Mouse (Mus musculus): ENCODE data around the gene Hexa.
A peak's percentile ranks its signal among the peaks of the same experiment; 100 is the strongest.

Gene Hexa

DNA sequence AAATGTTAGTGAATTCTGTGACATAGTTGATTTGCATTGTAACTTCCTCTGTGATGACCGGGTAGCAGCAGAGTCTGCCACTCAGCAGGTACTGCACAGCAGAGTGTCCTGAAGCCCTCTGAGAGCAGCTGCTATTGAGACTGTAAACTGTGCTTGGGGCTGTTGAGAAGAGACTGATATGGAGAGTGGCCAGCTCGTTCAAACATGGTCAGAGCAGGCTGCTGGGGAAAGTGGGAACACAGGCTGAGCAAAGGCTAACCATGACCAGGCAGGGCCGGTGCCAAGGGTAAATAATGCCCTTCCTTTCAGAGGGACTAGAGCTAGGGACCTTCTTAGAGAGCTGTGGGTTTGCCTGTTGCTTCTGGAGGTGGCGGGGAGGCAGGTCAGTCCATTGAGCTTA is 14.4 kb downstream of the Hexa start:
- DNase-seq (ENCODE audit: low spot score), result no peak

DNA sequence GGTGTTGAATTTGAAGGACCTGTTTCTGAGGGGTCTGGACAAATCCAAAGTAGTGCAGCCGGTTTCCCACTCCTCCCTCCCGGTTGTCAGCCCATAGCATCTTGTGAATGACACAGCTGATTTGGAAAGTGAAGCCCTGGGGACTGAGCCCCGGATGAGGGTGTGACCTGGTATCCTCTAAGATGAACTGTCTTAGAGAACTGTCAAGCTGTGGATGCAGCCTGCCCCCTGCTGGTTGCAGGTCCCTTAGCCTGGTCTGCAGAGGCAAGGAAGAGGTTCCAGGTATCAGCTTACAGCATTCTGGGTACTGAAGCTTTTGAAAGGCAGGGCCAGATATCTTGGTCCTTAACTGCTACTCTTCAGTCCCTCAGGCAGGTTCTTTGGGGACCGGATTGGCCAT is 26.3 kb downstream of the Hexa start:
- peak; percentile 80 for DNase-seq (ENCODE audit: low spot score)

DNA sequence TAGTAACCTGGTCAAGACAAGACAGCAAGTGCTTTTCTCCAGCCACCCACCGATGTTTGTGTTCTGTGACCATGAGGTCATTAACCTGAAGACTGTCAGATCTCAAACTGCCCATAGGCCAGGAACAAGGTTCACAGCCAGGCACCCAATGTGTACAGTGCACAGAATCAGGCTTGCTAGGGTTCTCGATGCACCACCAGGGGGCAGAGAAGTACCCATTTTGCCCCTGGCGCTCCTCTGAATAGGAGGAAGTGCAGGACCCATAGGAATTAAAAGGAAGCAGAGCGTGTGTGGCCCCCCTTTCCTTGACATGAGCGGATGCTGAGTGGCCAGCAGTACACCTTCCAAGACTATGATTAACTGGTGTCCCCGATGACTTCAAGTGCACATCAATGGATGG is 27.8 kb downstream of the Hexa start:
- DNase-seq (ENCODE audit: low spot score), result peak; percentile 73

DNA sequence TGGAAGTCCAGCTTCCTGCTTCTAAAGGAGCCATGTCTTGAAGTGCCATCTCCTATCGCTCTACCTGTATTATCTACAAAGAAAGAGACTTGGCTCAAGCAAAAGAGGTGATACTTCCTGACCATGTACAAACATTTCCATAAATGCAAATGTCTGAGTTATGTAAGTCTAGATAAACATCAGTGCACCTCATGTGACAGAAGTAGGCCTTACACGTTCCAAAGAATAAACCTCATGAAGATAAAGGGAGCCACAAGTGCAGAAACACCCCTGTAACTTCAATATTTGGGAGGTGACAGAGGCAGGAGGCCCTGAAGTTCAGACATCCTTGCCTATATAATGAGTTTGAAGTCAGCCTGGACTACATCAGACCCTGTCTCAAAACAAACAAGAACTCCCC is 32.5 kb downstream of the Hexa start:
- DNase-seq (ENCODE audit: low spot score), result no peak

DNA sequence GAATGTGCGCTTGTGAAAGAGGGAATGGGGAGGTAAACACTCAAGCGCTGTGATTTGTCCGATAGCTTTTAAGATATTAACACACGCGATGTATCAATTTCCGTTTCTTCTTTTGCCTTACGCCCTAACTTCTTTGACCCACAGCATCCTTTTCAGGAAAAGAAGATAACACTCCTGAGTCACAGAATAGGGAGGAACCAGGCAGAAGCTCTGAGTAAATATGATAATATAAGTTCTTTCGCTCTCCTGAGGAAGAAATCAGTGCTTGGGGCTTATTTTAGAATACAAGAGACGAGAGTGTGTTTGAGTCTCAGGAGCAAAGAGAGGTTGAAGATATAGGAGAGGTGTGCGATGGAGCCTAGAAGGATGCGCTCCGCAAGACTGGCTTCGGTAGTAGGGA is 38.1 kb downstream of the Hexa start:
- DNase-seq (ENCODE audit: low spot score), result no peak

DNA sequence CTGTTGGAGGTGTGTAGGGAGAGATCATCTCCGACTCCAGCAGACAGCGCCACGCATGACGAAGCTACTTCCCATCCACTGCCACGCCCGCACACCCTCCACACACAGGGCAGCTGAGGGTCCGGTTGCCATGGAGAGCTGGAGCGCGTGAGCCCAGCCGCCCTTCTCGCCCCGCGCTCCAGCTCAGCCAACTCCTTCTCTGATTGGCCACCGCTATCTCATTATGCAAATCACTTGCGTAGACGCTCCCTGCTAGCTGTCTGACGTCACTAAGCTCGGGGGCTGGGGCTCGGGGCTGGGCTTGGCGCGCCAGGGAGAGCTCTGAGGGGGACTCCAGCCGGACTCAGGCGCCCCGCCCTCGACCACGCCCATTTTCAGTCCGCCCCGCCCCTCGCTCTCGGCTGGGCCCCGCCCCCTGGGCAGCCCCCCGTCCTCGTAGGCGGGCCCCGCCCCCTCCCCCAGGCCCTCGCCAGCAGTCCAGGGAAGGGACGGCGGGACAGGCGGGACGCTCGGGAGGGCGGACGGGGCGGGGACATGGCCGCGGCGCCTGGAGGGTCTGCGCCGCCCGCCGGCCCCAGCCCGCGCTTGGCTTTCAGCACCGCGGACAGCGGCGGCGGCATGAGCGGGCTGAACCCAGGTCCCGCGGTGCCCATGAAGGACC is 38.6 kb downstream of the Hexa start, which contains the start of gene Celf6:
TSS of gene Celf6 (plus strand) at position 74 of the 661 bp plus-strand sequence.
- DNase-seq (ENCODE audit: low spot score), result peak; percentile 90

DNA sequence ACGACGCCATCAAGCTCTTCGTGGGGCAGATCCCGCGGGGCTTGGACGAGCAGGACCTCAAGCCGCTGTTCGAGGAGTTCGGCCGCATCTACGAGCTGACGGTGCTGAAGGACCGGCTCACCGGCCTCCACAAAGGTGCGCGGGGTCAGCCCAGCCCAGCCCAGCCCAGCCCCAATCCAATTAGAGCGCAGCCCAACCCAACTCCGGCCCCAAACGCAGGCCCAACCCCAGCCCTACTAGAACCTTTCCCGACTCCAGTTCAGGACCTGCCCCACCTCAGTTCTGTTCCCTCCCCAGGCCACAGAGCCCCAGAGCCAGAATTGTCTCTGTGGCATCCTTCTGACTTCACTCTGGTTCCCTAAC is 39.1 kb downstream of the Hexa start:
- no peak for DNase-seq (ENCODE audit: low spot score)

DNA sequence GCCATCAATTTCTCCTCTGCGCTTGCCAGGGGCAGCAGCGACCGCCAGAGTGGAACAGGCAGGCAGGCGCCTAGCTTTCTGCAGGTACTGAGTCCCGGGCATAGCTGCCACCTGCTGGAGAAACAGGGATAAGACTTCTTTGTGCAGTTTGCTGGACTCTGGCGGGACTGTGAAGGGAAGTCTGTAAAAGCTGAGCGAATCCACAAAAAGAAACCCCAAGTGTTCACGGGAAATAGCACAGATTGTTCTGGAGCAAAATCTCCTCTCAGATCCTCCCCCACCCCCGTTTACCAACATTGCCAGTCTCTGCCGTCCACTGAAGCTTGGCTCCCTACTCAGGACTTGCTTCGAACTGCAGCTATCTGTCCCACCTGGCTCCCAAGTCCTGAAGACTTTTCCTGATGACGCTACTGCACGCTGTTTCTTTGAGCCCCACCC is 45.5 kb downstream of the Hexa start:
- peak; percentile 87 for DNase-seq (ENCODE audit: low spot score)

DNA sequence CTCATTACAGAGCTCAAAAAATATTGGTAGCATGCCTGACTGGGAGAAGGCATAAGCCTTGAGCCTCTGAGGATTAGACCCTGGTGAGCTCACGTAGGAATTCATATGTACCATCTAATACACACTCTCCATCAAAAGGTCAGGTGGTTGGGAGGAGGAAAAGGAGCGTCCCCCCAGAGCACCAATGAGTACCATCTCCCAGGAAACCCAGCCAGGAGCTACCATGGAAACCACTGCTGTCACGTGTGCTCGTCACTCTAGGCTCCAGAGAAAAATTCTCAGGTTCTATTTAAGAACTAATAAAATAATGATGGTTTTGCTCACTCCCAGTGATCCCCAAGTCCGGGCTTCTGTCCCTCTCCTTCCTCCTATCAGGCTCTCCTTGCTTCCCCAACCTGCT is 48.9 kb downstream of the Hexa start:
- peak; percentile 58 for DNase-seq (ENCODE audit: low spot score)

DNA sequence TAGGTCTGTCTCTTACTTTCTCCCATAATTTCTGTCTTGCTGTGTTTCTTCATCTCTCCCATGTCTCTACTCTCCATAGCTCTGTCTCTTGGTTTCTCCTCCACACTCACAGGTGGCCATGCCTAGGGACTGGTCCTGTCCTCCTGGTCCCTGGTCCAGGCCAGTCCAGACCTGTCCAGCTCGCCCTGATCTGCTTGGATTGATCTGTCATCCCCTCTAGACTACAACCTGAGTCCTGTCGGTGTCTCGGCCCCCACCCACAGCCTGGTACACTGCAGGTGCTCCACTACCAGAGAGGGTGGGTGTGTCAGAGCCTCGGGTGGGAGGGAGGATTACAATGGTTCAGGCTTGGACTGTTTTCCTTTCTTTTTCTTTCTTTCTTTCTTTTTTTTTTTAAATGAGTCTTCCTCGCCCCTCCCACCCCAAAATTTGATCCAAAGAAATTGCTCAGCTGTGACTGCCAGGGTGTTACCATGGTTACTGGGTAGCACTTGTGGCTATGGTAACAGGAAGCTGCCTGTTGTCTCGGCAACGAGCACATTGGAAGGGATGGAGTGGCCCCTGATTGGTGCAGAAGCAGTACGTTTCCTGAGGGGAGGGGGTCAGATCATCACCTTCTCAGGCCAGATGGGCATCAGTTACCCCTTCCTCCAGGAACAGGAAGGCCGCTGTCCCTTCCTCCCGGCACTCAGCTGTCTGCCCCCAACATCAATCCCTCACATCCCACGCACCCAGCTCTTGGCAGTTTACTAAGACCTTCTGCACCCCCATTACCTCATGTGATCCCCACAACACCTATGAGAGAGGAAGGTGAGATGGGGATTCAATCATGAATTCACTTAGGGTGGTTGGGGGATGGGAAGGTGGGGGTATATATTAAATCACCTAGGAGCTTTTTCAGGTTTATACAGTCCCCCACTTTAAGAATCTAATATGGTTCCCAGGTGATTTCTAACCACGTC is 49.7 kb downstream of the Hexa start:
- DNase-seq (ENCODE audit: low spot score), result peak; percentile 82

DNA sequence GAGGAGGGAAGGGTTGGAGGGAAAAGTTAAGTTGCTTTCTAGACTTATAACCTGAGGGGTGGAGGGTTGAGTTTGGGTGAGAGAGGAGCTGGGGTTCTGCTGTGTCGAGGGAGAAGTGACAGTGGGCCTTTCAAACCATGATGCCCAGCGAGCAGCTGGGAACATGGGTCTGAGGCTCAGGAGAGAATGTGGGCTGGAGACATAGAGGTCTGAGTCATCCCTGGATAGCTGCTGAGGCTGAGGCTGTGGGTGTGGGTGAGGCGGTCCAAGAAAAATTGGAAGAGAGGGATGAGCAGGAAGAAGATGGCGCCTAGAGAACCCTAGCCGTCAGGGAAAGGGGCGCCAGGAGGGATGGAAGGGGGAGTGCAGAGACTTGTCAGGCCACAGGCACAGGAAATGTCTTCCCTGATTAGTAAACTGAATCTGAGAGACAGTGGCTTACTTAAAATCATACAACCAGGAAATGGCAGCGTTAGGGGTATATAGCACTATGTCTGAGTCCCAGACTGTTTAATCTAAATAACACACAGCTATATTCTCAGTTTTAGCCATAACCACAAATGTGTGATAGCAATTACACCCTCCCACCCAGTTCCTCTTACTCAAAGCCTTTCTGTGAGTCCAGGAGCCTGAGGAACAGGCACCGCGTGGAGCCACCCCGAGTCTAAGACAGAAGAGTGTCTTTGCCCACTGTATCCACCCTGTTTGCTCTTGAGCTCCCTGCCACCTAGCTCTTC is 50.5 kb downstream of the Hexa start:
- DNase-seq (ENCODE audit: low spot score), result peak; percentile 37

DNA sequence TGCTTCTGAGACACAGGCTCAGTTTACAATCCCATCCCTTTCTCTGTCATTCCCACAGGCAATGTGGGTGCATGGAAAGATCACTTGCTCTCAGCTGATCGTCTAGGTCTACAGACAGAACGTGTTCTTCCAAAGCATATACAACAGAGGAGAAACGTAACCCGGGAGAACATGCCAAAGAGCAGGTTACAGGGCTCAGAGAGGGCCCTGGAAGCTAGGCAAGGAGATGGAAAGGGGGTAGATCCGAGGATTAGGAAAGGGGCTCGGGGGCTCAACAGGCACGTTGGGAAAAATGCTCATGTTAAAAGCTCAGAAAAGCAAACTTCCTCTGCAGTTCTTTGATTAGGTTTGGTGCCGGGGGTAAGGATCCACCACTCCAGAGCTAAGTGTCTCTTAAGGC is 62.3 kb downstream of the Hexa start:
- no peak for DNase-seq (ENCODE audit: low spot score)

DNA sequence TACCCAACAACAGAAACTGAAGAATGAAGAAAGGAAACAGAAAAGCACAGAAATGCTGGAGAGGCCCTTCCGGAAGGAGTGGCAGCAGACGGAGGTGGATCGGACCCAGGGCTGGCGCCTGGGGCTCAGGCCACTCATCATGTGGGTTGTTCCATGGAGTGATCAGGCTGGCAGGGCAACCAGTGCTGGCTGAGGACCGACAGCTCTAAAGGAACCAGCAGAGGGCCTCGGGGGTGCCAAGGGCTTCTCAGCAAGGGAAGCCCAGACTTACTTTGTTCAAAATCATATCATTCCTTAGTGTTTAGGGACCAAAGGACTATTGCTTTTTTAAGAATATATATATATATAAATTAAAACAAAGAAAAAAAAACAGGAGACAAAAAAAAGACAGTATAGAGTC is 66.6 kb downstream of the Hexa start:
- no peak for DNase-seq (ENCODE audit: low spot score)

DNA sequence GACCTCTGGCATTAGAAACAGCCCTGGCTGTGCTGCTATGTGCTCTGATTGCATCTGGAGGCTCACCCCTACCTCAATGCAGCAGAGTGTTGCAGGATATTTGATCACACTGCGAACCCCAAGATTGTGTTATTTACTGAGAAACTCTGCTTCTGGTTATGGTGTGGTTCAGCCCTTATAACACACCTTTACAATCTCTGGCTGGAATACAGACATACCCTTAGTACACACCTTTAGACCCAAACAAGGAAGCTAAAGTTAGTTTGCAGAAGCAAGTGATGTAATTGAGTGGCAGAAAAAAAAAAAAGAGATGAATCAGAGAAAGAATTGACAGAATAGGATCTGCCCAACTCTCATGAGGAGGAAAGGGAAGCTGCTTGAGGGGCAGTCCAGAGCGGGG is 71.6 kb downstream of the Hexa start:
- DNase-seq (ENCODE audit: low spot score), result no peak

Measured in layer of hippocampus, adult 11-12 months (tissue).